Mouse (Mus musculus) embryonic fibroblast, embryonic 13.5 days (primary cell): Measurements from ENCODE around the gene Pmpcb.

ENCODE experiments used
- CTCF ChIP-seq: IDR thresholded peaks from 2 replicates; pipeline ENCODE4 v1.5.1; 2011; ENCODE audit warnings: mild to moderate bottlenecking, control low read depth, low read length, moderate library complexity, borderline replicate concordance; ENCODE audit not compliant: insufficient read depth
- POLR2A ChIP-seq: IDR thresholded peaks from 2 replicates; pipeline ENCODE4 v1.6.1; 2011; ENCODE audit warnings: low read depth, mild to moderate bottlenecking, control low read depth, low read length, moderate library complexity

DNA sequence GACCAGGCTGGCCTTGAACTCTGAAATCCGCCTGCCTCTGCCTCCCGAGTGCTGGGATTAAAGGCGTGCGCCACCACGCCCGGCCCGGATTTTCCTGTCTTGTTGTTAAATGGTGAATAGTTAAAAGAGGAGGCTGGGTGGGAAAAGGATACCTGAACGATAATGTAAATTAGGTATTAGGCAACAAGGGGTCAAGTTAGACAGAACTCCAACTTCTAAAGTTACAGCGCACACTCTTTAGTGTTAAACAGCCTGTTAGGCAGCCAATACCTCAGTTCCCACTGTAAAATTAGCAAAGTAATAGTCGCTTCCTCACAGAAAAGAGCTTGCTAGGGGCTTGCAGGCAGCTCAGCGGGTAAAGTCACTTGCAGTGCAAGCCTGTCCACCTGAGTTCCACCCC, 895 bp upstream of the Pmpcb start:
- no peak for TF ChIP-seq POLR2A
- TF ChIP-seq CTCF = no peak
